Mouse (Mus musculus): ENCODE measurements around the gene Fer. TPM values are rescaled to one million over a fixed set of nuclear protein-coding genes. Genes with fewer than 3 reads are reported as not detected.

Gene Fer
- polyA plus RNA-seq, 1 experiment from 2014 or later: 27.3 TPM

DNA sequence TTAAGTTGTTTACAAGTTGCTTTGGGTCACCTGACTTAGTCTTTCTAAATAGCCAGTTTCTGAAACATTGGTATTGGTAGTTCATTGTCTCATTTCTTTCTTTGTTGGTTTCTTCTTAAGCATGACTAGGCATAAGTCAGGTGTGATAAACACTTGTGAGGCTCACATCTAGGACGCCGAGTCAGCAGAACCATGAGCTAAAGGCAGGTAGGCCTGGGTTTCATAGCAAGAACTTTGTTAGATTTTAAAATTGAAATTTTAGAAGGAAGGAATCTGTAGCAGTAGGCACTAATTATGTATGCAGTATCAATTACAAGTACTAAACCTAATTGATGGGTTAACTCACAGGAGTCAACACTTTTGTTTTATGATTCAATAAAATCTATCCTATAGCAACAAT lies 83.9 kb downstream of the Fer start:
- Histone ChIP-seq H3K27ac (no peak overlapping the region), H3K4me1 (no peaks in the 10 kb centered on the region), H3K36me3 (no peaks in the 10 kb centered on the region), H3K27me3 (replicated peaks) (no peaks in the 10 kb centered on the region), H3K4me2 (no peak overlapping the region), H3K9me3 (no peaks in the 10 kb centered on the region), H3K4me3 (replicated peaks) (no peak overlapping the region), H3K9ac (no peak overlapping the region)
- 95% methylated on average over 2 of the region's 2 CpGs for WGBS
- ATAC-seq (ENCODE audit: insufficient read depth, low FRiP score, low read depth): no peak

DNA sequence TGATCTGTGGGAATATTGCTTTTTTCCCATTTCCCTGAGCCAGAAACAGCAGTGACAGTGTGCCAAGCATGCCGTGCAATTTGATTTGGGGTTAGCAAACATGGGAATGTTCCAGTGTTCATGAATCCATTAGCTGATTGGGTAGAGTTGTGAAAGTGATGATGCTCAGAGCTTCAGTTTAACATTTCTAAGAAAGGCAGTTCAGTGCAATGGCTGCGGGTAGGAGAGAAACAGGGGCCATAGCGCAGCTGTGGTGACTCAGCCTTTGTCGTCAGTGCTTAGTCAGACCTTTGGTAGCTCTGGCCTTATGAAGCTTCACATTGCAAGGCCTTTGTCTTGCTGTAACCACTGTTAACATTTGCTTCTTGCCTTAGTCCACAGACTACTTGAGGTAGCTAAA lies 85.9 kb downstream of the Fer start:
- Histone ChIP-seq H3K9ac (no peak overlapping the region), H3K4me2 (no peak overlapping the region), H3K9me3 (no peaks in the 10 kb centered on the region), H3K27me3 (replicated peaks) (no peaks in the 10 kb centered on the region), H3K4me1 (no peaks in the 10 kb centered on the region), H3K36me3 (no peaks in the 10 kb centered on the region), H3K27ac (no peak overlapping the region), H3K4me3 (replicated peaks) (no peak overlapping the region)
- ATAC-seq (ENCODE audit: insufficient read depth, low FRiP score, low read depth): no peak
- 90% methylated on average over 4 of the region's 4 CpGs for WGBS

DNA sequence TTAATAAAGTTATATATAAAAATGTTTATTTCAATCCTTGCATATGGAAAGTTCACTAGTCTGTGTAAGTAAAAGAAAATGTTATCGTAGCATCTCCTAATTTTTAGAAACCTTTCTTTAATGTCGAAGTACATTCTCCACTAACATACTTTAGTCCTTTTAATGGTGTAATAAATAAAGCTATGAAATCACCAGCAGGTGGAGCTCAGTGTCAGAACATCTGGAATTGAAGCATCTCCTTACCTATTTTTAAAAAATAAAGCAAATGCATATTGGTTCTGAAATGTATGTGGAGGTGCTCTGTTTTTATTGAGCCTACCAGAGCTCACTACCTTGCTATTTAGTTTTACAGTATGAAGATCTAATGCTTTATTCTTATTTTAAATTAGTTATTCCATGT lies 88.6 kb downstream of the Fer start:
- Histone ChIP-seq H3K27me3 (replicated peaks) (no peaks in the 10 kb centered on the region), H3K9me3 (no peaks in the 10 kb centered on the region), H3K4me2 (no peak overlapping the region), H3K9ac (no peak overlapping the region), H3K4me1 (no peaks in the 10 kb centered on the region), H3K4me3 (replicated peaks) (no peak overlapping the region), H3K36me3 (no peaks in the 10 kb centered on the region), H3K27ac (no peak overlapping the region)
- ATAC-seq (ENCODE audit: insufficient read depth, low FRiP score, low read depth): no peak
- WGBS: 79% methylated on average over 2 of the region's 2 CpGs

DNA sequence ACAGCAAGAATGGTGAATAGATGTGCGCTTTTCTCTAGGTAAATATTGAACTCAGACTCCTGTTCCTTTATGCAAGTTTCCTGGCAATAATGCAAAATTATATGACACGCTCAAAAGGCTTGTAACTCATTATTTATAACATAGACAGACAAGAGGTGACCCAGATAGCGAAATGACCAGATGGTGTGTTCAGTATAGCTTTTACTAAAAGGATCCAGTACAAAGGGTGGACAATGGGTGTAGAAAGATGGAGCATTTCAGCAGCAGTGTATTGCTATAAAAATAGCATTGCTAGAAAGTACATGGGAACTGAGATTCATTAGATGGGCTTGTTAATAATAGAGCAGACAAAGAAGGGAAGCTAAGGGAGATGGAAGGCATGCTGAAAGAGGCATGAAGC lies 104.2 kb downstream of the Fer start:
- H3K4me3 ChIP-seq (replicated peaks): no peak overlapping the region
- H3K36me3 ChIP-seq: no peaks in the 10 kb centered on the region
- H3K9ac ChIP-seq: no peak overlapping the region
- H3K9me3 ChIP-seq: no peaks in the 10 kb centered on the region
- no peaks in the 10 kb centered on the region for H3K27me3 ChIP-seq (replicated peaks)
- WGBS: 91% methylated on average over 3 of the region's 3 CpGs
- no peaks in the 10 kb centered on the region for H3K4me1 ChIP-seq
- no peak overlapping the region for H3K4me2 ChIP-seq
- H3K27ac ChIP-seq: no peak overlapping the region
- ATAC-seq (ENCODE audit: insufficient read depth, low FRiP score, low read depth): no peak

DNA sequence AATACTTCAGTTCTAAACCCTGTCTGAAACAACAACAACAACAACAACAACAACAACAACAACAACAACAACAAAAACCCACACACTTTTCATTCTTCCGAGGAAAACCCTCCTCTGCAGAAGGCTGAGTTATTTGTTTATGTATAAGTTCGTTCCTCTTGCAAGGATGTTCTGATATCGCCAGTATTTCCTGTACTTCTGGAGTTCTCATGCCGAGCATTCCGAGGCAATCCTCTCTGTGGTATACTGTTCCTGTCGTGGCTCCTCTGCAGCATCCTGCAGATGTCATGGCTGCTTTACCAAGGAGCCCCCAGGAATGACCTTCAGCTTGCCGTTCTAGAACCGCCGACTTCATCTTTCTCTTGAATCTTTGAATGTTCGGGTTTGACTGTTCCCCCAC lies 106.6 kb downstream of the Fer start:
- WGBS: 51% methylated on average over 10 of the region's 10 CpGs
- Histone ChIP-seq H3K4me2 (no peak overlapping the region), H3K9me3 (no peaks in the 10 kb centered on the region), H3K4me1 (no peaks in the 10 kb centered on the region), H3K27ac (no peak overlapping the region), H3K36me3 (no peaks in the 10 kb centered on the region), H3K27me3 (replicated peaks) (no peaks in the 10 kb centered on the region), H3K4me3 (replicated peaks) (no peak overlapping the region), H3K9ac (no peak overlapping the region)
- ATAC-seq (ENCODE audit: insufficient read depth, low FRiP score, low read depth): no peak

DNA sequence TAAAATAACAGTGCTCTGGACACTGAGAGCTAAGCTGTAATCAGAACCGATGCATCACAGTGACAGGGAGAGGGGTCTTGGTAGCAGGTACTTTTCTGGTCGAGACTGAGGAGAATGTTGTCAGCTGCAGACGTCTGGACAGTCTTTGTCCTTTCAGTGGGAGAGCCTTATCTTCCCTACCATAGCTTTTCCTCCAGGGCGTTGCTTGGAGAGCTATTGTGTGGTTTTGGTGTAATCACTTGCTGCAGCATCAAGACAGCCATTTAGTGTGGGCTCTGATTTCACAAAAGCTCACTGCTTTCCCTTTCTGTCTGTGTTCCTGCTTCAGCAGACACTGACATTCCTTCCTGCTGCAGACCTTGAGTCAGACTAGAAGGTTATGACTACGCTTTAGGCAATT lies 107.4 kb downstream of the Fer start:
- ATAC-seq (ENCODE audit: insufficient read depth, low FRiP score, low read depth): no peak
- Histone ChIP-seq H3K9ac (no peak overlapping the region), H3K9me3 (no peaks in the 10 kb centered on the region), H3K4me2 (no peak overlapping the region), H3K36me3 (no peaks in the 10 kb centered on the region), H3K27ac (no peak overlapping the region), H3K4me3 (replicated peaks) (no peak overlapping the region), H3K4me1 (no peaks in the 10 kb centered on the region), H3K27me3 (replicated peaks) (no peaks in the 10 kb centered on the region)
- WGBS: 45% methylated on average over 5 of the region's 5 CpGs

DNA sequence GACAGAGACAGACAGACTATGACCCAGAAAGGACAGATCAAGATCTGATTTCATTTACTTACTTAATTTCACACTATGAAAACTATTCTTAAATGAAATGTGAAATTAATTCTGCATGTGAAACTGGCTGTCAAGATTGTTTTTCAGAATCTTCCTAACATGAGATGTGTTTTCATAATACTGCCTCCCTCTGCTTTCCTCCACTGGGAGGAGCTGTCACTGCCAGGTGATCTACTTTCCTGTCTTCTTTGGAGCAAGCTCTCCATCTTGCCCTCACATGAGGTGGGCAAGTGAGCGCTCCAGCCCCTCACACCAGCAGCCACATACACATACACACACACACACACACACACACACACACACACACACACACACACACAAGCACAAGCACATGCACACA lies 108.1 kb downstream of the Fer start:
- H3K36me3 ChIP-seq: no peaks in the 10 kb centered on the region
- no peak overlapping the region for H3K9ac ChIP-seq
- no peak overlapping the region for H3K4me3 ChIP-seq (replicated peaks)
- H3K27me3 ChIP-seq (replicated peaks): no peaks in the 10 kb centered on the region
- no peak for ATAC-seq (ENCODE audit: insufficient read depth, low FRiP score, low read depth)
- 86% methylated on average over 1 of the region's 1 CpGs for WGBS
- H3K9me3 ChIP-seq: no peaks in the 10 kb centered on the region
- H3K27ac ChIP-seq: no peak overlapping the region
- H3K4me1 ChIP-seq: no peaks in the 10 kb centered on the region
- H3K4me2 ChIP-seq: no peak overlapping the region

DNA sequence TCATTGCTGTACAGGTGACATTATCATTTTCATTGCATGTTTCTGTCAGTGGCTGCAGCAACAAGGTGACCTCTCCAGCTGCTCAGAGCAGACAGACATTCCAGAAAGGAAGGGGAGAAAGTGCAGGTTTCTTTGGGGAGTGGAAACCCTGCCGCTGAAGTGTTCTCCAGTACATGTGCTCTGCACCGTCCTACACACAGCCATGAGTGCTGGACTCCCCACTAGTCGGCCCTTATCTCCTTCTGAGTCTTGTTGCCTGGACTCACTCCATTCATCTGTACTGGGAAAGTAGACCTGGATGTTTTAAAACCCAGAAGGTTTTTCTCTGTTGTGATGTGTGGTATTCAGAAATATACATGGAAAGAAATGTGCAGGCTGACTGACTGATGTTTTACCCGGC lies 109.3 kb downstream of the Fer start:
- Histone ChIP-seq H3K36me3 (no peaks in the 10 kb centered on the region), H3K27me3 (replicated peaks) (no peaks in the 10 kb centered on the region), H3K9ac (no peak overlapping the region), H3K27ac (no peak overlapping the region), H3K4me2 (no peak overlapping the region), H3K4me1 (no peaks in the 10 kb centered on the region), H3K4me3 (replicated peaks) (no peak overlapping the region), H3K9me3 (no peaks in the 10 kb centered on the region)
- whole genome bisulfite sequencing: 48% methylated on average over 4 of the region's 4 CpGs
- ATAC-seq (ENCODE audit: insufficient read depth, low FRiP score, low read depth): no peak

DNA sequence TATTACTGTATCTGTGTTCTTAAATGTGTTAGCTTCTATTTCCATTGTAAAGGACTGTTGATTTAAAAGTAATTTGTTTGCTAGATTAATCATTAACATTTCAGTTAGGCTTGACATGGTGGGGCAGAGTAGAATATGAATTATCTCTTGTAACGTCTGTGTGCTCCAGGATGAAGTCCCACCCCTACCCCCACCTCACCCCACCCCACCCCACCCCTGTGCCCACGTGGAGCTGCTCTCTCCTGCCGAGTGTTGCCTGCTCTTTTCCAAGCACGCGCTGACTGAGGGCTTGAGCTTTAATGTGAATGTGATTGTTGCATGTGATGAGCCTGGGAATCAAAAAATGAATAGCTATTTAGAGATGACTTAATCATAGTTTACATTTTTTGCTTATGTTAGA lies 110.9 kb downstream of the Fer start:
- Histone ChIP-seq H3K27me3 (replicated peaks) (no peaks in the 10 kb centered on the region), H3K4me1 (no peaks in the 10 kb centered on the region), H3K9ac (no peak overlapping the region), H3K4me2 (no peak overlapping the region), H3K36me3 (no peaks in the 10 kb centered on the region), H3K4me3 (replicated peaks) (no peak overlapping the region), H3K9me3 (no peaks in the 10 kb centered on the region), H3K27ac (no peak overlapping the region)
- 40% methylated on average over 5 of the region's 5 CpGs for WGBS
- peak; percentile 87 for ATAC-seq (ENCODE audit: insufficient read depth, low FRiP score, low read depth)

DNA sequence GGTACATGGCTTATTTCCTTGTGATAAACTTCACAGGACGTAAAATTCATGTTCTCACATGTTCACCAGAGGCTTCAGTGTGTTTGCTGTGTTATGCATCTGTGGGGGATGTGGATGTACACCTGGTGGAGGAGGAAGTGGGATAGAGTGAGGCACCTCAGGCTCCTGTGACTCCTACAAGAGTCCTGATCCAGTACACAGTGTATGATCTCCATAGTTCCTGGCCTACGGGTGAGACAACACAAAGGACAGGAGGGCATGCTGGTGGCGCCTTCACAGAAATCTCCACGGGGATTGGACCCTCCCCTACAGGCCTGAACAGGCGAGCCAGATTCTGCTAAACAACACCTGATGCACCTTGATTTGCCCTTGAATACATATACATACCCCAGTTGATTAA lies 111.4 kb downstream of the Fer start:
- H3K36me3 ChIP-seq: no peaks in the 10 kb centered on the region
- ATAC-seq (ENCODE audit: insufficient read depth, low FRiP score, low read depth): 0 out of 2 replicates have a peak, but pooled peaks have one; percentile 36
- no peak overlapping the region for H3K4me3 ChIP-seq (replicated peaks)
- H3K27me3 ChIP-seq (replicated peaks): no peaks in the 10 kb centered on the region
- H3K4me1 ChIP-seq: no peaks in the 10 kb centered on the region
- 70% methylated on average over 5 of the region's 5 CpGs for WGBS
- no peaks in the 10 kb centered on the region for H3K9me3 ChIP-seq
- no peak overlapping the region for H3K4me2 ChIP-seq
- H3K9ac ChIP-seq: no peak overlapping the region
- no peak overlapping the region; the same call in 1 of the 2 replicates for H3K27ac ChIP-seq

DNA sequence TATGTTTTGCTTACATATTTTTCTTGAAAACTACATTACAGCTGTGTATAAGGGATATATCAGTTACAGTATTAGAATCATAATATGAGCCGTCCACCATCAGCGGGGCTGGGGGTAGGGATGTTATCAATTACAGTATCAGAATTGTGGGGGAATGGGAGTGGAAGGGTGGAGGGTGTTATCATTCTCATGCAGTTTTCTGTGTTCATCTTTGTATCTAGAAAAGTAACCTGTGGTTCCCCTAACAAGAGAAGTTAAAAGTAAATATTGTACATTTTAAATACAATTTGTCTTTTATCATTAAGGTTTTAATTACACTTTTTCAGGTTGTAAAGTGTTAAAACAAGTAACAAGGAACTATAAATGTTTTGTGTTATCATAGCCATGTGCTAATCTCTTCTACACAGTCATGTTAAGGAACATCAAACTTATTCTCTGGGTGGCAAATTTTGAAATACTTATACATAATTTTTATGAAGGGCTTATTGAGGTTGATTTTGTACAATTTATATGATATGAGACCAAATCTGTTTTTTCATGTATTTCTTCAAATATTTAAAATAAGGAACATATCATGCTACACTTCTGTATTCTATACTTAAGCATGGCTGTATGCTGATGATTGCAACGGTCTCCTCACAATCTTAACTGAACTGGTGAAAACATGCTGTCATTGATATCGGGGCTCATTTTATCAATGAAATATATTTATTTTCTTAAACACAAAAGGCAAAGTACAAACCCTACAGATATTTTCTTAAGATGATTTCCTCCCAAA lies 116.1 kb downstream of the Fer start:
- ATAC-seq (ENCODE audit: insufficient read depth, low FRiP score, low read depth): no peak
- Histone ChIP-seq H3K4me1 (no peaks in the 10 kb centered on the region), H3K4me2 (no peak overlapping the region), H3K9me3 (no peaks in the 10 kb centered on the region), H3K27ac (no peak overlapping the region), H3K4me3 (replicated peaks) (no peak overlapping the region), H3K27me3 (replicated peaks) (no peaks in the 10 kb centered on the region), H3K36me3 (no peaks in the 10 kb centered on the region), H3K9ac (no peak overlapping the region)
- 80% methylated on average over 4 of the region's 4 CpGs for WGBS

DNA sequence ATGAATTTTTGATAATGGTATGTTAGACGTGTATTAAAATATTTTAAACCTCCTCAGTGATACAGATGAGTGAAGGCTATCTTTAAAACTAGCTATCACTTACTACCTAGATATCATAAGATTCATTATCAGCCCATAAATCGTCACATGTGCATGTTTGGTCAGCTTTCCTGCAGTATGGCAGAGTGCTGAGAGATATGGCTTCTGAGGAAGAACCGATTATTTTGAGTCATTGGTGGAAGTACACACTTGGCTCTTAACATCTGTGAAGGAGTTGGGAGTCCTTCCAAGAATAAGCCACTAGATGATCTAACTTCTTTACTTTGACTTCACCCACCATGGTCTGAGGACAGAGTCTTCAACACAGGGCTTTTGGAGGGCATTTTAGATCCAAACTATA lies 117.3 kb downstream of the Fer start:
- Histone ChIP-seq H3K4me2 (no peak overlapping the region), H3K4me1 (no peaks in the 10 kb centered on the region), H3K9me3 (no peaks in the 10 kb centered on the region), H3K27ac (no peak overlapping the region), H3K36me3 (no peaks in the 10 kb centered on the region), H3K27me3 (replicated peaks) (no peaks in the 10 kb centered on the region), H3K4me3 (replicated peaks) (no peak overlapping the region), H3K9ac (no peak overlapping the region)
- no peak for ATAC-seq (ENCODE audit: insufficient read depth, low FRiP score, low read depth)
- WGBS: 81% methylated on average over 3 of the region's 3 CpGs

DNA sequence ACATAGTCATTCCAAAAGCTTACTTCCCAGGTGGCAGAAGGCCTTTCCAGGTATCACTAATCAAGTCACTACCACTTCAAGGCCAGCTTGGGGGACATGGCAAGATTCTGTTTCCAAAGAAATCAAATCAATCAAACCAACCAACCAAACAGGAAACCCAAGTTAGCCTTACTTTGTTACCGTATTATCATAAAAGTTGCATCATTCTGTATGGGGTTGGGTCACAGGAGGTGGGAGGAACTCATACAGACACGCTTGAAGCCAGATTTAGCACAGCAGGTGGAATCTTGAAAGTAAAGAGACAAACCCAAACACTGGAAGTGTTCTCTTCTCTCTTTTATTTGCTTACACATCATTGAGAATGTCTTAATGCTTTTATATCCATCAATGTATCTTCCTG lies 125.8 kb downstream of the Fer start:
- no peaks in the 10 kb centered on the region for H3K27me3 ChIP-seq (replicated peaks)

More for the DNA sequence above, 125.8 kb downstream of the Fer start:
- Histone ChIP-seq H3K36me3 (no peaks in the 10 kb centered on the region), H3K27ac (no peak overlapping the region), H3K4me1 (no peaks in the 10 kb centered on the region), H3K4me2 (no peak overlapping the region), H3K9ac (no peak overlapping the region), H3K4me3 (replicated peaks) (no peak overlapping the region), H3K9me3 (no peaks in the 10 kb centered on the region)
- ATAC-seq (ENCODE audit: insufficient read depth, low FRiP score, low read depth): no peak
- 52% methylated on average over 2 of the region's 2 CpGs for WGBS

Measured in stomach, embryonic 15.5 days (tissue).